Mouse (Mus musculus): ENCODE data around the gene Gm20696. TPM values are rescaled to one million over a fixed set of nuclear protein-coding genes. Genes with fewer than 3 reads are reported as not detected.

The Gm20696 gene
- polyA plus RNA-seq, 1 experiment = 3.0 TPM

DNA sequence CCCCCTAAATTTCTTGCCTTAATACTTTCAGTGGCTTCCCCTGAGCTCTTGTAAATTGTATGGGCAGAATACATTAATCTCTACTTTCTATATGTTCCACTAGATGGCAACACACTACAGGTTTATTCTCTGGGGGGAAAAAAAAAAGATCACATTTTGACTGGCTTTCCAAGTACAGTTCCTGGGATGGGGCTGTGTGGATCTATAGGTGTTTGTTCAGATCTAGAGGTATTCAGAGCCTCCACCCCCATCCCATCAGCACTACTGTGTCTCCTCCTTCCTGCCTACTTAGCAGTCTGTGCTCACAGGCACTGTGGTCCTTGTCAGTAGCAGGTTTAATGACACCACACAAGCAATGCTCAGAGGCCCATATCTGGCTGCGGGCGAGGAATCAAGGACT, 14.3 kb downstream of the Gm20696 start:
- TF ChIP-seq POLR2A (IDR thresholded peaks at IDR 0.05; ENCODE audit: extremely low read depth, insufficient read depth, low read length) (no peak), CTCF (IDR thresholded peaks at IDR 0.05; ENCODE audit: extremely low read depth, insufficient read depth, low read length) (no peak)
- H3K4me3 ChIP-seq (ENCODE audit: insufficient read depth, low read length) = no peak overlapping the region
- no peaks in the 10 kb centered on the region for H3K4me1 ChIP-seq (ENCODE audit: control insufficient read depth, insufficient read depth, low read length)
- H3K27ac ChIP-seq (ENCODE audit: insufficient read depth, low read length) = no peak overlapping the region

- no peaks in the 10 kb centered on the region for H3K4me1 ChIP-seq (ENCODE audit: control insufficient read depth, insufficient read depth, low read length)
- H3K4me3 ChIP-seq (ENCODE audit: insufficient read depth, low read length) = no peak overlapping the region
- H3K27ac ChIP-seq (ENCODE audit: insufficient read depth, low read length) = no peak overlapping the region
- no peak for TF ChIP-seq CTCF (IDR thresholded peaks at IDR 0.05; ENCODE audit: extremely low read depth, insufficient read depth, low read length)
- no peak for TF ChIP-seq POLR2A (IDR thresholded peaks at IDR 0.05; ENCODE audit: extremely low read depth, insufficient read depth, low read length)
Measured at GRCm38 (mm10) chr6:99649307-99649706, 17.3 kb downstream of the Gm20696 start.

DNA sequence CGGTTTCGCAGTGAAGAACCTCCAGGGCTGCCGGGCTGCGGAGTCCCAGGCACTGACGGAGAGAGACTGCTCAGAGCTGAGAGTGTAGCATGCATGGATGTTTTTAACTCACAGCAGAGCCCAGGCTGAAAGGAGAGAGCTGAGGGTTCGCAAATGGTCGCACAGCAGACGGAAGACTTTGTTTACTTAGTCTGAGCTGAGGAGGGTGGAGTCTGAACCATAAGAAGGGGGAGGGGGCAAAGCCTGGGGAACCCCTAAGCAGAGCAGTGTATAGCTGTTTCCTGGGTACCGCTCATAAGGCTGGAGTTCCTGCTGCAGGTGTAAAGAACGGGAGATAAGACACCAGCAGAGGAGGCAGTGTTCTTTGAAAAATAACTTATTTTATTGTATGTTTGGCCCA, 20.3 kb downstream of the Gm20696 start:
- TF ChIP-seq CTCF (IDR thresholded peaks at IDR 0.05; ENCODE audit: extremely low read depth, insufficient read depth, low read length) = no peak
- TF ChIP-seq POLR2A (IDR thresholded peaks at IDR 0.05; ENCODE audit: extremely low read depth, insufficient read depth, low read length) = no peak

GRCm38 (mm10) chr6:99644876-99645275, 21.7 kb downstream of the Gm20696 start:
- Histone ChIP-seq H3K4me1 (ENCODE audit: control insufficient read depth, insufficient read depth, low read length) (no peaks in the 10 kb centered on the region), H3K4me3 (ENCODE audit: insufficient read depth, low read length) (no peak overlapping the region), H3K27ac (ENCODE audit: insufficient read depth, low read length) (no peak overlapping the region)
- TF ChIP-seq CTCF (IDR thresholded peaks at IDR 0.05; ENCODE audit: extremely low read depth, insufficient read depth, low read length) (no peak), POLR2A (IDR thresholded peaks at IDR 0.05; ENCODE audit: extremely low read depth, insufficient read depth, low read length) (no peak)

More for the DNA sequence above, 20.3 kb downstream of the Gm20696 start:
- no peak overlapping the region for H3K4me3 ChIP-seq (ENCODE audit: insufficient read depth, low read length)
- H3K27ac ChIP-seq (ENCODE audit: insufficient read depth, low read length) = no peak overlapping the region
- no peaks in the 10 kb centered on the region for H3K4me1 ChIP-seq (ENCODE audit: control insufficient read depth, insufficient read depth, low read length)

DNA sequence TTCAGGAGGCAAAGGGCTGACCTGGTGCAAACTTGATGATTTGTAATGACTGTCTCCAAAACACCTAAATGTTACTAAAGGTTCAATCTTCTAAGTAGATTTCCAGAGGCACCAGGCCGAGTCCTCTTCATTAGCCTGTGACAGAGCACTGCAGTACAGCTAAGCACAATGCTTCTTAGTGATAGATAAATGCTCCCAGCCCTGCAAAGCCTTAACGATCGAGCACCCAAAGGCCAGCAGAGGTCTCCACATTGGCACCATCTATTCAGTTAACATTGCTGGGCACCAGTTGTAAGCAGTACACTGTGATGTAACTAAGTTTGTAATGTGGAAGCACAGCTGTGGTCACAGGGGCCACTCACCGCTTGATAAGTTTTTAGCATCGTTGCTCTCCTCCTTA, 22.2 kb downstream of the Gm20696 start:
- TF ChIP-seq POLR2A (IDR thresholded peaks at IDR 0.05; ENCODE audit: extremely low read depth, insufficient read depth, low read length) = no peak
- TF ChIP-seq CTCF (IDR thresholded peaks at IDR 0.05; ENCODE audit: extremely low read depth, insufficient read depth, low read length) = no peak

DNA sequence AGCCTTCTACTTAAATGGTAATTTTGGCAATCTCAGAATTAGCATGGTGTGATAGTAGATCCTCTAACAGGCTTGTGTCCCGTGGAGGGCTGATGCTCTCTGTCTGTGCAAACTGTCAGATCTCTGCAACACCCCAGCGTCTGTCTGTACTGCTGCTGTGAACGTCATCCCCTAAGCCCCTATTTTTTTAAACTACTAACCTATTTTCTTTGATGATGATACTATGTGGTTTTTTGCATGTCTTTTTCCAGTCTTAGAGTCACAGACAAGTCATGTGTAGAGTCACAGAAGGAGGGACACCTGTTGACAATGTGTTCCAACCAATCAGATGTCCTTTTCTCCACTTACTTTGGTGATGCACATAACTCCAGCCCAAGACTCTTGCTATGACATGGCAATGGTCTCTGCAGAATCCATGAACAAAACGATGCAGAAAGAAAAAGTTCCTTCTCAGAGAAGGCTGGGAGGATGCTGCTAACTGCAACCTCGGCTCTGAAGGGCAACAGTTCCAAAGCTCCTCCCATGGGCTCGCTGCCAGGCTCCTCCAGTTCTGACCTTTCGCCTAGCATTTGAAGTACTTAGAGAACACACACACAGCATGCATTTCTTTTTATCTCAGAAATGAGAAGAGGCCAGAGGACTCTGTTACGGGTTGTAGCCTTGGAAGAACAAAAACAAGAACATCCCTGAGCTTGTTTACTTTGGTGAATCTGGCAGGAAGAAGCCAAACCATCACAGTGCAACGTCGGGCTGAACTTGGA, 23.0 kb downstream of the Gm20696 start:
- TF ChIP-seq POLR2A (IDR thresholded peaks at IDR 0.05; ENCODE audit: extremely low read depth, insufficient read depth, low read length) (no peak), CTCF (IDR thresholded peaks at IDR 0.05; ENCODE audit: extremely low read depth, insufficient read depth, low read length) (no peak)
- Histone ChIP-seq H3K4me3 (ENCODE audit: insufficient read depth, low read length) (no peak overlapping the region), H3K27ac (ENCODE audit: insufficient read depth, low read length) (no peak overlapping the region), H3K4me1 (ENCODE audit: control insufficient read depth, insufficient read depth, low read length) (no peaks in the 10 kb centered on the region)

More for the DNA sequence above, 22.2 kb downstream of the Gm20696 start:
- H3K4me3 ChIP-seq (ENCODE audit: insufficient read depth, low read length) = no peak overlapping the region
- no peak overlapping the region for H3K27ac ChIP-seq (ENCODE audit: insufficient read depth, low read length)
- no peaks in the 10 kb centered on the region for H3K4me1 ChIP-seq (ENCODE audit: control insufficient read depth, insufficient read depth, low read length)

DNA sequence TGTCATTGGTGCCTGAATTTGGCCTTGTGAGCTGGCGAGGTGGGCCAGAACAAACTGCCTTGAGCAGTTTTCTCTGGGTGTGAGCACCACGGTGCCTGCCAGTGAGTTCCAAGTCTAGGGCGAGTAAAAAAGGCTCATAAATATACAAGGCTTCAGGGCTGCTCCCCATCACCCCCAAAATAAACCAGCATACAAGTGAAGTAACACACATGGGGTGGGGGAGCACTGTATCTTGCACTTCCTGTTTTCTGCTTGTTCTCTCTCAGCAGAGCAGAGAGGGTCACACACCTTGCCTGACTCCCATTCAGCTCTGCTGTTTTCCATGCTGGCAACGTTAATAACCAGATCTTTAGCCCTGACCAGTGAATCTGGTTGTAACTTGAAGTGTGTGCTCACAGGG, 29.1 kb downstream of the Gm20696 start:
- Histone ChIP-seq H3K27ac (ENCODE audit: insufficient read depth, low read length) (no peak overlapping the region), H3K4me3 (ENCODE audit: insufficient read depth, low read length) (no peak overlapping the region), H3K4me1 (ENCODE audit: control insufficient read depth, insufficient read depth, low read length) (0 out of 2 replicates have a peak, but pooled peaks cover 1% of the 10 kb centered on the region)
- TF ChIP-seq POLR2A (IDR thresholded peaks at IDR 0.05; ENCODE audit: extremely low read depth, insufficient read depth, low read length) (no peak), CTCF (IDR thresholded peaks at IDR 0.05; ENCODE audit: extremely low read depth, insufficient read depth, low read length) (no peak)

GRCm38 (mm10) chr6:99636801-99637200, 29.8 kb downstream of the Gm20696 start:
- TF ChIP-seq POLR2A (IDR thresholded peaks at IDR 0.05; ENCODE audit: extremely low read depth, insufficient read depth, low read length) (no peak), CTCF (IDR thresholded peaks at IDR 0.05; ENCODE audit: extremely low read depth, insufficient read depth, low read length) (no peak)
- Histone ChIP-seq H3K4me3 (ENCODE audit: insufficient read depth, low read length) (no peak overlapping the region), H3K27ac (ENCODE audit: insufficient read depth, low read length) (no peak overlapping the region), H3K4me1 (ENCODE audit: control insufficient read depth, insufficient read depth, low read length) (0 out of 2 replicates have a peak, but pooled peaks cover 1% of the 10 kb centered on the region)

DNA sequence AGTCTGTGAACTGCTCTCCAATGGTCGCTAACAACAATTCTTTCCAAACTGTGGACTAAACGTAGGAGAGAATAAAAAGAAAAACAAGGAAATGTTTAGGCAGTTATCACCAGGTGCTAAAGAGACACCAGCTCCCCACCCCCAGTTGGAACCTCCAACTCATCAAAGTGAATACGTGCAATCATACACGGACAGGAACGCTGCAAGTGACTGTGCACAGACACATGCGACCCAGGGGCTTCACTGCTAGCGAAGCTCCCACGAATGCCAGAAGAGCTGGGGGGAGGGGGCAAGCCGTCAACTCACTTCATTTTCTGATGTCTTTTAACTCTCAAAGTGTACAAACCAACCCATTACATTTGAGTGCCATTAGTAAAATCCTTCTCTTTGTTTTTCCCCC, 30.5 kb downstream of the Gm20696 start:
- H3K27ac ChIP-seq (ENCODE audit: insufficient read depth, low read length) = no peak overlapping the region
- TF ChIP-seq CTCF (IDR thresholded peaks at IDR 0.05; ENCODE audit: extremely low read depth, insufficient read depth, low read length) (no peak), POLR2A (IDR thresholded peaks at IDR 0.05; ENCODE audit: extremely low read depth, insufficient read depth, low read length) (no peak)
- 0 out of 2 replicates have a peak, but pooled peaks cover 1% of the 10 kb centered on the region for H3K4me1 ChIP-seq (ENCODE audit: control insufficient read depth, insufficient read depth, low read length)
- H3K4me3 ChIP-seq (ENCODE audit: insufficient read depth, low read length) = no peak overlapping the region
